In genomic region chr11:74534380-74534779, GRCm38 (mm10) we compare ENCODE assay signal across 22 mouse cellular contexts.
A peak's percentile ranks its signal among the peaks of the same experiment; 100 is the strongest.
DNase-seq lines count a peak whose midpoint lies in the region; ATAC-seq and TF ChIP-seq lines count a peak whose summit lies in the region.
"Had no signal": no experiment of that assay in that cellular context is flagged by ENCODE, and none has a peak within 500 bp of the region (broad histone marks: within the 10 kb centered on the region; RNA-seq: fewer than 3 reads in every experiment).

No protein-coding gene starts in this region.

- no peak overlapping the region for H3K27ac ChIP-seq in heart, embryonic 11.5 days (ENCODE audit: low read depth, low read length)
- H3K27ac ChIP-seq in kidney, adult 2 months (ENCODE audit: insufficient read depth, low read depth, low read length), result no peak overlapping the region
- H3K27ac ChIP-seq in kidney, embryonic 15.5 days, result no peak overlapping the region
- no peak overlapping the region for H3K27ac ChIP-seq in forebrain, embryonic 15.5 days (replicated peaks)
- no peak overlapping the region for H3K27ac ChIP-seq in liver, embryonic 12.5 days
- H3K27ac ChIP-seq: embryonic facial prominence, embryonic 15.5 days; forebrain, embryonic 10.5 days; heart, embryonic 15.5 days; hindbrain, embryonic 15.5 days had no signal

- H3K9ac ChIP-seq in heart, embryonic 11.5 days (ENCODE audit: low read depth, low read length), result no peak overlapping the region
- no peak overlapping the region for H3K9ac ChIP-seq in kidney, embryonic 15.5 days
- no peak overlapping the region for H3K9ac ChIP-seq in forebrain, embryonic 15.5 days (replicated peaks)
- no peak overlapping the region for H3K9ac ChIP-seq in liver, embryonic 12.5 days
- H3K9ac ChIP-seq: embryonic facial prominence, embryonic 15.5 days; heart, embryonic 15.5 days; hindbrain, embryonic 15.5 days had no signal

- peaks cover 4% of the 10 kb centered on the region; the same call in 1 of the 2 replicates for H3K4me1 ChIP-seq in heart, embryonic 11.5 days (ENCODE audit: control insufficient read depth, insufficient read depth, low read length)
- peaks cover 5% of the 10 kb centered on the region; the same call in 1 of the 2 replicates for H3K4me1 ChIP-seq in kidney, adult 2 months (ENCODE audit: control insufficient read depth, insufficient read depth, low read length)
- peaks cover 25% of the 10 kb centered on the region for H3K4me1 ChIP-seq in kidney, embryonic 15.5 days
- no peaks in the 10 kb centered on the region for H3K4me1 ChIP-seq in forebrain, embryonic 15.5 days
- H3K4me1 ChIP-seq in liver, embryonic 12.5 days, result peaks cover 38% of the 10 kb centered on the region

- no peak for ATAC-seq in heart, embryonic 11.5 days (replicated peaks; ENCODE audit: insufficient number of reproducible peaks, low FRiP score, low TSS enrichment)
- ATAC-seq in kidney, embryonic 15.5 days (replicated peaks; ENCODE audit: low FRiP score), result no peak
- ATAC-seq in common myeloid progenitor, adult 5-6 weeks (replicated peaks; ENCODE audit: low read depth, poor library complexity, severe bottlenecking), result peak; percentile 53
- ATAC-seq in forebrain, embryonic 15.5 days (replicated peaks), result no peak
- no peak for ATAC-seq in liver, embryonic 12.5 days
- ATAC-seq: forebrain, embryonic 16.5 days; intestine, embryonic 16.5 days had no signal

- peaks cover 3% of the 10 kb centered on the region; the same call in 1 of the 2 replicates for H3K27me3 ChIP-seq in heart, embryonic 11.5 days (ENCODE audit: control insufficient read depth, insufficient read depth, low read length)
- H3K27me3 ChIP-seq in kidney, adult 2 months (replicated peaks; ENCODE audit: control insufficient read depth, insufficient read depth, low read length), result no peaks in the 10 kb centered on the region; the same call in 1 of the 2 replicates
- H3K27me3 ChIP-seq in kidney, embryonic 15.5 days, result no peaks in the 10 kb centered on the region
- no peaks in the 10 kb centered on the region for H3K27me3 ChIP-seq in forebrain, embryonic 15.5 days
- 0 out of 2 replicates have a peak, but pooled peaks cover 10% of the 10 kb centered on the region for H3K27me3 ChIP-seq in liver, embryonic 12.5 days (replicated peaks)
- H3K27me3 ChIP-seq: embryonic facial prominence, embryonic 15.5 days; heart, embryonic 15.5 days; hindbrain, embryonic 15.5 days had no signal

- no peaks in the 10 kb centered on the region for H3K9me3 ChIP-seq in heart, embryonic 11.5 days (replicated peaks; ENCODE audit: control insufficient read depth, low read length)
- H3K9me3 ChIP-seq in kidney, embryonic 15.5 days (replicated peaks), result no peaks in the 10 kb centered on the region
- H3K9me3 ChIP-seq in forebrain, embryonic 15.5 days, result no peaks in the 10 kb centered on the region
- H3K9me3 ChIP-seq in liver, embryonic 12.5 days (replicated peaks), result no peaks in the 10 kb centered on the region
- H3K9me3 ChIP-seq: embryonic facial prominence, embryonic 15.5 days; forebrain, embryonic 10.5 days; heart, embryonic 15.5 days; hindbrain, embryonic 15.5 days had no signal

- no peak for TF ChIP-seq CTCF in kidney, adult 2 months (conservative IDR thresholded peaks at IDR 0.05; ENCODE audit: insufficient read depth, insufficient read length, low read depth, low read length)

- H3K36me3 ChIP-seq in heart, embryonic 11.5 days (ENCODE audit: control insufficient read depth, insufficient read depth, low read length), result no peaks in the 10 kb centered on the region
- no peaks in the 10 kb centered on the region for H3K36me3 ChIP-seq in kidney, adult 2 months (ENCODE audit: control insufficient read depth, insufficient read depth, low read length)
- H3K36me3 ChIP-seq in kidney, embryonic 15.5 days, result no peaks in the 10 kb centered on the region
- no peaks in the 10 kb centered on the region for H3K36me3 ChIP-seq in forebrain, embryonic 15.5 days
- H3K36me3 ChIP-seq in liver, embryonic 12.5 days, result no peaks in the 10 kb centered on the region
- H3K36me3 ChIP-seq: embryonic facial prominence, embryonic 15.5 days; forebrain, embryonic 10.5 days; heart, embryonic 15.5 days; hindbrain, embryonic 15.5 days had no signal

- no peak overlapping the region for H3K4me2 ChIP-seq in heart, embryonic 11.5 days
- no peak overlapping the region for H3K4me2 ChIP-seq in kidney, embryonic 15.5 days
- no peak overlapping the region for H3K4me2 ChIP-seq in forebrain, embryonic 15.5 days (replicated peaks)
- H3K4me2 ChIP-seq in liver, embryonic 12.5 days, result no peak overlapping the region
- H3K4me2 ChIP-seq: embryonic facial prominence, embryonic 15.5 days; heart, embryonic 15.5 days; hindbrain, embryonic 15.5 days had no signal

- 64% methylated on average over 7 of the region's 7 CpGs for WGBS in heart, embryonic 11.5 days (ENCODE audit: insufficient replicate concordance)
- WGBS in kidney, adult 2 months, result 76% methylated on average over 7 of the region's 7 CpGs
- WGBS in kidney, embryonic 15.5 days, result 67% methylated on average over 7 of the region's 7 CpGs
- WGBS in forebrain, embryonic 15.5 days, result 94% methylated on average over 7 of the region's 7 CpGs
- WGBS in liver, embryonic 12.5 days (ENCODE audit: insufficient replicate concordance), result 59% methylated on average over 7 of the region's 7 CpGs

- TF ChIP-seq POLR2A in kidney, adult 2 months (IDR thresholded peaks at IDR 0.05; ENCODE audit: low read depth, low read length), result no peak

- peak; percentile 56 to 65 for DNase-seq in heart, adult 18-20 months
- peak; percentile 14 for DNase-seq in kidney, adult 2 months
- DNase-seq in heart, postnatal 4 days, result peak; percentile 55
- DNase-seq: adrenal gland, adult 8-10 months; adrenal gland, postnatal 36 days; cerebellum, adult 2 months; cerebellum, postnatal 10 days; embryo, embryonic 11 days; gastrocnemius, postnatal 10 days; kidney, adult 8-10 months had no signal

- no peak overlapping the region for H3K4me3 ChIP-seq in heart, embryonic 11.5 days (ENCODE audit: low read depth, low read length)
- H3K4me3 ChIP-seq in kidney, adult 2 months (ENCODE audit: insufficient read depth, low read depth, low read length), result no peak overlapping the region
- H3K4me3 ChIP-seq in kidney, embryonic 15.5 days (replicated peaks), result no peak overlapping the region
- H3K4me3 ChIP-seq in forebrain, embryonic 15.5 days, result no peak overlapping the region
- H3K4me3 ChIP-seq in liver, embryonic 12.5 days, result no peak overlapping the region
- H3K4me3 ChIP-seq: embryonic facial prominence, embryonic 15.5 days; erythroblast, embryonic 14.5 days; forebrain, embryonic 10.5 days; heart, embryonic 15.5 days; hindbrain, embryonic 15.5 days had no signal
